Mouse (Mus musculus) kidney, embryonic 15.5 days (tissue): ENCODE data around the gene Kank1. TPM values are rescaled to one million over a fixed set of nuclear protein-coding genes. Genes with fewer than 3 reads are reported as not detected.

Source experiments
- ATAC-seq: fragments of 200-750 bp; cut with Nextera tagmentation; replicated peaks from 2 replicates; pipeline ENCODE4 v1.8.0; 2017; ENCODE audit warnings: moderate TSS enrichment; ENCODE audit not compliant: low FRiP score
- H3K27ac ChIP-seq: fragments of 300-500 bp; sonication (generic); 2 replicates; pipeline ENCODE4 v1.5.1; 2015; ENCODE audit warnings: mild to moderate bottlenecking, inconsistent platforms
- H3K27me3 ChIP-seq: fragments of 300-500 bp; sonication (generic); 2 replicates; pipeline ENCODE4 v1.6.1; 2015; ENCODE audit warnings: inconsistent platforms
- H3K36me3 ChIP-seq: fragments of 300-500 bp; sonication (generic); 2 replicates; pipeline ENCODE4 v1.6.1; 2015; ENCODE audit warnings: inconsistent platforms
- H3K4me1 ChIP-seq: fragments of 300-500 bp; sonication (generic); 2 replicates; pipeline ENCODE4 v1.6.1; 2015; ENCODE audit warnings: inconsistent platforms
- H3K4me2 ChIP-seq: fragments of 300-500 bp; sonication (generic); 2 replicates; pipeline ENCODE4 v1.6.1; 2015; ENCODE audit warnings: moderate library complexity, mild to moderate bottlenecking, inconsistent platforms
- H3K4me3 ChIP-seq: fragments of 300-500 bp; sonication (generic); replicated peaks from 2 replicates; pipeline ENCODE4 v1.5.1; 2015; ENCODE audit warnings: mild to moderate bottlenecking, inconsistent platforms
- H3K9ac ChIP-seq: fragments of 300-500 bp; sonication (generic); 2 replicates; pipeline ENCODE4 v1.6.1; 2015; ENCODE audit warnings: mild to moderate bottlenecking, inconsistent platforms
- H3K9me3 ChIP-seq: fragments of 300-500 bp; sonication (generic); replicated peaks from 2 replicates; pipeline ENCODE4 v1.6.1; 2016; ENCODE audit warnings: inconsistent platforms
- WGBS: fragments of 180-500 bp; shearing (Covaris S2); methylation state at CpG from one replicate; pipeline ENCODE4 v1.1.7; 2015; ENCODE audit warnings: mixed read lengths; 5-methylcytosine and 5-hydroxymethylcytosine counted together
- polyA plus RNA-seq: library from polyadenylated mRNA; unstranded; fragments of >200 nt; fragmentation: Nextera tagmentation; extraction: Ambion mirVana; gene quantifications from 2 replicates; pipeline ENCODE4 v1.2.1, GENCODE M21; 2015

The Kank1 gene
- polyA plus RNA-seq, 1 experiment from 2014 or later = 26.5 TPM

DNA sequence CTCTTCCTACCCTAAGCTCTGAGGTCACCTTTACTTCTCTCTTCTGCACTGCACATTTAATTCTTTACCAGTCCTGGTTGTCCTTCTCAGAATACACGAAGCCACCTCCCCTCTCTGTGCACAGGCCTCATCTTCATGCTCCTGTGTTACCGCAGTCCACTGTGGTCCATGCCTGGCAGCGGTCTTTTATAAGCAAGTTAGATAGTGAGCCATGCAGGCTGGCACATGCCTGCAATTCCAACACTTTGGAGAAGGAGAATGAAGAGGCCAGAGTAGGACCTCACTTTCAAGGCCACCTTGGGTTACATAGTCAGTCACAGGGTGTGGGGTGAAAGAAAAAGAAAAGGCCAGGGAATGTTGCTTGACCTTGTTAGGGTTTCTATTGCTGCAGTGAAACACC lies 16.9 kb downstream of the Kank1 start:
- Histone ChIP-seq H3K9me3 (no peaks in the 10 kb centered on the region), H3K27me3 (no peaks in the 10 kb centered on the region), H3K4me3 (no peak overlapping the region), H3K4me1 (peaks cover 4% of the 10 kb centered on the region), H3K4me2 (no peak overlapping the region), H3K36me3 (no peaks in the 10 kb centered on the region), H3K27ac (no peak overlapping the region), H3K9ac (no peak overlapping the region)
- 94% methylated on average over 3 of the region's 3 CpGs for WGBS
- ATAC-seq = no peak

DNA sequence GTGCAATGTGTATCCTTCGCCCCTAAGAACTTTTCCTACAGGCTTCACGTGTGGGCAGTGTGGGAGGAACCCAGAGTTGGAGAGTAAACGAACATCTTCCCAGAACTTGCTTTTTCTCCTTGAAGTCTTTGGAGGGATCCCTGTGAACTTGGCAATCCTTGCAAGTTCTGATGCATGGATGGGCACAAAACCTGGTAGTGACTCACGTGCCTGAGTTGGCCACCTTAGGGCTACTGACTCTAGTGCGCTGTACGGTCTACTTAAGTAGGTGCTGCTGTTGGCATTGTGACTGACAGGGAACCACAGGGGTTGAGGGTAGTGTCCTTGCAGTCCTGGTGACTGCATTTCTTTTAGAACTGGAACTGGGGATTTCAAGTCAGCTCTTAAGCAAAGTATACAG lies 21.5 kb downstream of the Kank1 start:
- no peak overlapping the region for H3K27ac ChIP-seq
- H3K9ac ChIP-seq = no peak overlapping the region
- H3K4me2 ChIP-seq = no peak overlapping the region
- no peak overlapping the region for H3K4me3 ChIP-seq
- H3K4me1 ChIP-seq = no peaks in the 10 kb centered on the region
- H3K36me3 ChIP-seq = no peaks in the 10 kb centered on the region
- no peaks in the 10 kb centered on the region for H3K9me3 ChIP-seq
- 70% methylated on average over 6 of the region's 6 CpGs for WGBS
- H3K27me3 ChIP-seq = no peaks in the 10 kb centered on the region
- ATAC-seq = no peak

DNA sequence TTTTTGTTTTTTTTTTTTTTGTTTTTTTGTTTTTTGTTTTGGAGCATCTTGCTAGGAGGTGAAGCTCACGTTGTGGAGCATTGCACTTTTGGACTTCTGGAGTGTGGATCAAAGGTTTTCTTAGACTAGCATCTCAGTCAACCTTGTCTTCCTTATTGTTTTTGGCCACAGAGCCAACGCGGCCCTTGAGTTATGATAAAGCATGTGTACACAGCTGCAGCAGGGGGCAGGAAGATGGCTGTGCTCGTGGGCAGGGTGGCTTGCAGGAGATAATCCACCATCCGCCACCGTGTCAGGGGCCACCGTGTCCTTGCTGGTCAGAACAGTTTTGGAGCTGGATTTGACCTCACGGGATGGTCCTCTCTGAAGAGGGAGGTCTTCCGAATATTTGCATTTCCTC lies 29.4 kb downstream of the Kank1 start:
- H3K4me2 ChIP-seq = no peak overlapping the region
- H3K9ac ChIP-seq = no peak overlapping the region
- no peaks in the 10 kb centered on the region for H3K27me3 ChIP-seq
- H3K27ac ChIP-seq = no peak overlapping the region
- WGBS = 44% methylated on average over 9 of the region's 9 CpGs
- H3K4me1 ChIP-seq = peaks cover 24% of the 10 kb centered on the region
- H3K4me3 ChIP-seq = no peak overlapping the region
- ATAC-seq = no peak
- no peaks in the 10 kb centered on the region for H3K36me3 ChIP-seq
- 0 out of 2 replicates have a peak, but pooled peaks cover 3% of the 10 kb centered on the region for H3K9me3 ChIP-seq

DNA sequence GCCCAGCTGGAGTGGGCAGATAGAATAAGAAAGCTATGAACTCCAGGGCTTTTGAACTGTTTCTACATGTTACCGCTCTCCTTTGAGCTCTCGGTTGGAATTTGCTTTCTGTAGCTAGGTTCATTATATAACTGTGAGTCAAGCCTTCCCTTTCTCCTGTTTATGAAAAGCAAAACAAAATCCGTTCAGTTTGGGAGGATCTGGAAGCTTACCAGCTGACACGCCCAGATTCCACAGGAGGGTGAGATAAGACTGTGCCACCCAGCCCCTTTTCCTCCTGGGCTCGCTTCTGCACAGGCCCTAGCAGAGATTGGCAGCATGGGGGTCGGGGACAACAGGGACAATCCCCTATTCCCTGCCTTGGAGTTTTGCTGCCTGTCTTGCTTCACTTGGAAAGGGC lies 30.5 kb downstream of the Kank1 start:
- WGBS = 57% methylated on average over 6 of the region's 6 CpGs
- no peak for ATAC-seq

DNA sequence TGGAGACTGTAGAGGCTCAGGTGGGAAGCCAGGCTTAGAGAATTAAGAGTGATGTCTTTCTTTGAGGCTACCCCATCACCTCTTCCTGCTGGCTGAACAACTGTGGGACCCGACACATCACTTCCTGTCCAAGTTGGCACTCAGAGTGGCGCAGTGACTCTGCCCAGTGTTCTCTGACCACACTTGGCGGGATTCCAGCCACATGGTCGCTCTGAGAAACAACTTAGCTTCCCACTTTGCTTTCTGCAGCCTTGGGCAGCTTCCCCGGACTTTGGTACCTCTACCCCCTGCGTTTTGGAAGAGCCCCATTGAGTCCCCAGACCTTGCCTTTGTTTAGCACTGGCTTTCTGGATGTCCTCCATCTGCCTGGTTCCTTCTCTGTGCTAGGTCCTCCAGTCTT lies 31.8 kb downstream of the Kank1 start:
- Histone ChIP-seq H3K4me3 (no peak overlapping the region), H3K9ac (no peak overlapping the region), H3K27me3 (no peaks in the 10 kb centered on the region), H3K4me2 (no peak overlapping the region), H3K36me3 (no peaks in the 10 kb centered on the region), H3K4me1 (peaks cover 36% of the 10 kb centered on the region), H3K27ac (no peak overlapping the region), H3K9me3 (0 out of 2 replicates have a peak, but pooled peaks cover 3% of the 10 kb centered on the region)
- ATAC-seq = no peak
- 86% methylated on average over 6 of the region's 6 CpGs for WGBS

More for the DNA sequence above, 30.5 kb downstream of the Kank1 start:
- H3K4me2 ChIP-seq = no peak overlapping the region
- H3K4me3 ChIP-seq = no peak overlapping the region
- 0 out of 2 replicates have a peak, but pooled peaks cover 3% of the 10 kb centered on the region for H3K9me3 ChIP-seq
- no peaks in the 10 kb centered on the region for H3K27me3 ChIP-seq
- H3K4me1 ChIP-seq = peaks cover 29% of the 10 kb centered on the region
- no peak overlapping the region for H3K9ac ChIP-seq
- 0 out of 2 replicates have a peak overlapping the region, but pooled peaks have one; percentile 14 for H3K27ac ChIP-seq
- H3K36me3 ChIP-seq = no peaks in the 10 kb centered on the region

DNA sequence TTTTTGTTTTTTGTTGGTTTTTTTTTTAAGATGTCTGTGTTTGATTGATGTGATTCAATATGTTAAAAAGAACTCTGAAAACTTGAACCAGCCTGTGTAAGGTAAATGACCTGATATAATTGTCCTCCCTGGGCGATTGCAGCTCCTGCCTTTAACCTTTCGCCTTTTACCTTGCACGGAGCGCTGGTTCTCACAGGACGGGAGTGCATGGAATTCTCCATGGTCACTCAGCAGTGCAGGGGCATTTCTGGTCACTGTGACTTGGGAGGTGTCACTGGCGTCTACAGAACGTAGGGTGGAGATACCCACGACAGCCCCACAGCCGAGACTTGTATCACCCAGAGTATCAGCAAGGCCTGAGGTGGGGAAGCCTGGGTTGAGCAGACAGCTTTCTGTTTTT lies 34.8 kb downstream of the Kank1 start:
- Histone ChIP-seq H3K9ac (no peak overlapping the region), H3K27me3 (no peaks in the 10 kb centered on the region), H3K27ac (no peak overlapping the region), H3K4me3 (no peak overlapping the region), H3K36me3 (no peaks in the 10 kb centered on the region), H3K4me1 (peaks cover 32% of the 10 kb centered on the region), H3K4me2 (no peak overlapping the region), H3K9me3 (0 out of 2 replicates have a peak, but pooled peaks cover 3% of the 10 kb centered on the region)
- WGBS = 44% methylated on average over 9 of the region's 9 CpGs
- no peak for ATAC-seq

DNA sequence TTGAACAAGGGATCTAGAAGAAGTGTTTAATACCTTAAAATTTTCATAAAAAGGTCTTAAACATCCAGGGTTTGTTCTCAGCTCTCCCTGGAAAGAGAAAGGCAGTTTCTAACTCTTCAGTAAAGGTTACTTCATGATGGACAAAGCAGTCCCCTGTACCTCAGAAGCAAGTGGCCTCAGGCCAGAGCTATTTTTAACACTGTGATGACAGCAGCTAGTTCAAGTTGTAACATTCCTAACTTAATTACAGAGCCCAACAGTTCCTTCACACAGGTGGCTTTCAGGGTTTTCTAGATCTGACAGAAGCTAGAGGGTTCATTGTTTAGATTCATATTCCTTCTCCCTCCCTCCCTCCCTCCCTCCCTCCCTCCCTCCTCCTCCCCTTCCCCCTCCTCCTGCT lies 36.4 kb downstream of the Kank1 start:
- H3K4me3 ChIP-seq = no peak overlapping the region
- H3K36me3 ChIP-seq = no peaks in the 10 kb centered on the region
- peak overlapping the region; percentile 57 for H3K27ac ChIP-seq
- H3K9me3 ChIP-seq = 0 out of 2 replicates have a peak, but pooled peaks cover 3% of the 10 kb centered on the region
- H3K4me1 ChIP-seq = peaks cover 36% of the 10 kb centered on the region
- H3K9ac ChIP-seq = no peak overlapping the region
- H3K27me3 ChIP-seq = no peaks in the 10 kb centered on the region
- H3K4me2 ChIP-seq = no peak overlapping the region
- ATAC-seq = peak; percentile 37; the same call in 1 of the 2 replicates

DNA sequence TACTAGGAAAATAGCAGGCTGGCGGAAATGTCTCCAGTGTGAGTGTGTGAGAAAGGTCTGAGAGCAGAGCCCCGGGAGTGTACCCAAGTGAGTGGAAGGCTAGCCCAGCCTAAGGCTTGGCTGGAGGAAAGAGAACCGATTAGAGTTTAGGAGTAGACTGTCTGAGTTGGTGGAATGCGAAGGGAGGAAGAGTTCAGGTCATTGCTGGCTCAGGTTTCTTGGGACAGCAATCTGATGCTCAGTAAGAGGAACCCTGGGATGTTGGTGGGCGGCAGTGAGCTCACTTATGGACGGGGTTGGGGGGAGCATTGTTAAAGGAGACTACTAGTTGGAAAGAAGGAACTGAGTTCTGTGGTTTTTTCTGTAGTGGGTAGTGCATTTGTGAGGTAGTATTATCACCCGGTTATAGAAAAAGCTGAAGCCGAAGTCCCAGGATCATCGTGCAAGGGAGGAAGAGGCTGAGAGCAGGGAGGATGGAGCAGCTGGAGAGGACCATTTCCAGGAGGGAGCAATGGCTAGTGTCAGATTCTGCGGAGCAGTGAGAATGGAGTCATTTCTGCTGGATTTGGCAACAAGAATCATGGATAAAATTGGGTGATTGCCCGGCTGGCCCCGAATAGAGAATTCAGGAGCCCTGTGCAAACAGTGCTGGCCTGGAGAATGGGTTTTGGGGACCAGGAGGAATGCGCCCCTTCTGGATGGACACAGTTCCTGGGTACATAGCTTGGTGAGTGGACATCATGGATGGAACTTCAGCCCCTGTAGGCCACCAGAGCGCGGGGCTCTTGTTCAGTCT lies 40.0 kb downstream of the Kank1 start:
- Histone ChIP-seq H3K27ac (peak overlapping the region; percentile 45; the same call in 1 of the 2 replicates), H3K4me3 (no peak overlapping the region), H3K9me3 (no peaks in the 10 kb centered on the region), H3K4me2 (no peak overlapping the region), H3K9ac (no peak overlapping the region), H3K27me3 (no peaks in the 10 kb centered on the region), H3K36me3 (no peaks in the 10 kb centered on the region), H3K4me1 (peaks cover 29% of the 10 kb centered on the region)
- 65% methylated on average over 15 of the region's 15 CpGs for WGBS
- ATAC-seq = peak; percentile 67

DNA sequence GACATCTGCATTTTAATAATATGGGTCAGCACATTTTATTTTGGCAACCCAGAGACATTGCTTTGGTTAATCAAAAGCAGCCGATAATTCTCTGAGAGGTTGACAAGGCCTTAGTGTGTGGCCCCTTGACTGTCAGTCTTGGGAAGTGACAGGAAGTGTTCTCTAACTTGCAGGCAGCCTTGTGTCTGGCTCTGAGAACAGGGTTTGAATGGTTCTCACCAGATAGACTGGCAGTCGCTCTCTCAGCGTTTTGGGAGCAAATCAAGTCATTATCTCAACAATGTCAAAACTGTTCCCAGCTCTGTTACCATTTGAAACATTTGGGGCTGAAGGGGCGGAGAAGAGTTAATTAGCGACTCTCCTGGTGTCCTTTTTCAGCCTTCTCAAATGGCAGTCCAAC lies 41.0 kb downstream of the Kank1 start:
- H3K27me3 ChIP-seq = no peaks in the 10 kb centered on the region
- no peak for ATAC-seq
- no peaks in the 10 kb centered on the region for H3K9me3 ChIP-seq
- H3K9ac ChIP-seq = no peak overlapping the region
- H3K4me3 ChIP-seq = no peak overlapping the region
- H3K4me1 ChIP-seq = peaks cover 26% of the 10 kb centered on the region
- H3K4me2 ChIP-seq = no peak overlapping the region
- WGBS = 21% methylated on average over 5 of the region's 5 CpGs
- peak overlapping the region; percentile 22; the same call in 1 of the 2 replicates for H3K27ac ChIP-seq
- no peaks in the 10 kb centered on the region for H3K36me3 ChIP-seq

DNA sequence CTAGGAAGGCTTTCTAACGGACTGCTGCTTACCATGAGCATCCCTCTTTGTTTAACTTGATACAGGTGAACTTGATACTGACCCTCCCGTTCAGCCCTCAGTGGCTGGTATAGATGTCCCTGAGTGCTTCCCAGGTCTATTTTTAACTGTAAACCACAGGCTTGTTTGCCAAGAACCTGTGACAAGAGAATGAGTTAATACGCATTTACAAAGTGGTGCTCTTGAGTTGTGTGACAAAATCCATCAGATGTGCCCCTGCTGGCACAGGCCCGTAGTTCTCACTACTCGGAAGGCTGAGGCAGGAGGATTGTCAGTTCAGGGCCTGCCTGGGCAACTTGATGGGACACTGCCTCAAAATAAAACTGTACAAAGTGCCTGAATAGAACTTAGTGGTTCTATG lies 42.8 kb downstream of the Kank1 start:
- Histone ChIP-seq H3K4me1 (peaks cover 20% of the 10 kb centered on the region), H3K4me2 (no peak overlapping the region), H3K36me3 (no peaks in the 10 kb centered on the region), H3K4me3 (no peak overlapping the region), H3K27me3 (no peaks in the 10 kb centered on the region), H3K27ac (no peak overlapping the region), H3K9me3 (no peaks in the 10 kb centered on the region), H3K9ac (no peak overlapping the region)
- WGBS = 74% methylated on average over 5 of the region's 5 CpGs
- ATAC-seq = no peak

DNA sequence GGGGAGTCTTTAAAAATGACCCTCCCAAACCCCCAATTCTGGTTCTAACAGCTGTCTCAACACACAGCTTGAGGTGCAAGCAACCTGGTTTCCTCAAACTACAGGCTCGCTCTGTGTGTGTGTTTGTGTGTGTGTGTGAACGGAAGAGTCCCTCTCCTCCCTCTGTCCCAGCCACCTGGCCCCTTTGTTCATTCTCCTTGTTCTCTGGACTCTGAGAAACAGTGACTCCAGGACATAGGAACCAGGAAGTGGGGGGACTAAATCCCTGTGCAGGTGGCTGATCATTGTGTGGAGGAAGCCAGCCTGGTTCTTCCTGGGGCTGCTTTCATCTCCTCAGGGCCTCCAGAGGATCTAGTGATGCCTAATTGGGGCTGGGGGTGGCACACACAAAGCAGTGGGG lies 46.9 kb downstream of the Kank1 start:
- Histone ChIP-seq H3K9me3 (no peaks in the 10 kb centered on the region), H3K4me3 (no peak overlapping the region), H3K27ac (no peak overlapping the region), H3K27me3 (no peaks in the 10 kb centered on the region), H3K4me2 (no peak overlapping the region), H3K4me1 (peaks cover 18% of the 10 kb centered on the region), H3K9ac (no peak overlapping the region), H3K36me3 (no peaks in the 10 kb centered on the region)
- 85% methylated on average over 2 of the region's 2 CpGs for WGBS
- ATAC-seq = no peak

DNA sequence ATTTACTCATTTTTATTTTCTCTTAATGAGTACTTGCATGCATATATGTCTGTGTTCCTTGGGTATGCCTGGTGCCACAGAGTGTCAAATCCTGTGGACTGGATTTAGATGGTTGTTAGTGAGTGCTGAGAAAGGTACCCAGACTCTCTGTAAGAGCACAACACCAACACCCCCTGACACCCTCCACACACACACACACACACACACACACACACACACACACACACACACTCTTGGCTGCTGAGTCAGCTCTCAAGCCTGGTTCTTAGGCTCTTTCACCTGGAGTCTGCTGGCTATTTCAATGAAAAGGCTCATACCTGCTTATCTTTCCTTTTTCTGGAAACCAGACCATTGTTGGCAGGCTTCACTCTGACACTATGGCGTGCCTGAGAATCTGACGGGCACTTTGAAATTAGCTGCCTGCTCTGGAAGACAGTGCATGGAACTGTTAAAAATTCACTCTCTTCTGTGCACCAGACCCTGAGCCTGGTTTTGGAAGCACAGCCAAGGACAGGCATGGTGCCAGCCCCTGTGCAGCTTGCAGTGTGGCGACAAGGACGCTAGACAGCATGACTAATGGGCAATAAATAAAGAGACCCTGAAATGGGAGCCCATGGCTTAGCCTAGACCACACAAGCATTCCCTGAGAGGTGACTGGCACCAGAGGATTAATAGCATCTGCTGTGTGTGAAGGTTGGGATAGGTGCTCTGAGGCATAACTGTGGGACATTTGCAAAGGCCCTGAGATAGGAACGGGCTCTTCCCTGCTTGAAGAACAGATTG lies 49.2 kb downstream of the Kank1 start:
- WGBS = 19% methylated on average over 5 of the region's 5 CpGs
- no peak overlapping the region; the same call in 1 of the 2 replicates for H3K27ac ChIP-seq
- H3K4me3 ChIP-seq = no peak overlapping the region

More for the DNA sequence above, 49.2 kb downstream of the Kank1 start:
- 0 out of 2 replicates have a peak, but pooled peaks cover 3% of the 10 kb centered on the region for H3K27me3 ChIP-seq
- H3K36me3 ChIP-seq = no peaks in the 10 kb centered on the region
- no peak overlapping the region for H3K9ac ChIP-seq
- H3K4me2 ChIP-seq = no peak overlapping the region
- ATAC-seq = peak; percentile 92
- H3K4me1 ChIP-seq = peaks cover 17% of the 10 kb centered on the region
- no peaks in the 10 kb centered on the region for H3K9me3 ChIP-seq
